Mouse (Mus musculus) heart, embryonic 12.5 days (tissue): ENCODE data around the gene Cdkal1. TPM values are rescaled to one million over a fixed set of nuclear protein-coding genes. Genes with fewer than 3 reads are reported as not detected.
A peak's percentile ranks its signal among the peaks of the same experiment; 100 is the strongest.

Experiments used
- ATAC-seq: fragments of 200-750 bp; cut with Nextera tagmentation; 2 replicates; pipeline ENCODE4 v1.8.0; 2017; ENCODE audit warnings: moderate TSS enrichment, moderate library complexity; ENCODE audit not compliant: insufficient number of reproducible peaks, low FRiP score
- H3K27ac ChIP-seq: fragments of 300-500 bp; sonication (generic); 2 replicates; pipeline ENCODE4 v1.5.1; 2016; ENCODE audit warnings: mild to moderate bottlenecking, moderate library complexity; ENCODE audit not compliant: poor library complexity, severe bottlenecking
- H3K27me3 ChIP-seq: fragments of 300-500 bp; sonication (generic); replicated peaks from 2 replicates; pipeline ENCODE4 v1.6.1; 2016; ENCODE audit warnings: mild to moderate bottlenecking, moderate library complexity
- H3K36me3 ChIP-seq: fragments of 300-500 bp; sonication (generic); 2 replicates; pipeline ENCODE4 v1.6.1; 2016; ENCODE audit warnings: mild to moderate bottlenecking, moderate library complexity
- H3K4me1 ChIP-seq: fragments of 300-500 bp; sonication (generic); replicated peaks from 2 replicates; pipeline ENCODE4 v1.6.1; 2016; ENCODE audit warnings: mild to moderate bottlenecking
- H3K4me2 ChIP-seq: fragments of 300-500 bp; sonication (generic); 2 replicates; pipeline ENCODE4 v1.6.1; 2016; ENCODE audit warnings: mild to moderate bottlenecking, moderate library complexity
- H3K4me3 ChIP-seq: fragments of 300-500 bp; sonication (generic); 2 replicates; pipeline ENCODE4 v1.5.1; 2016; ENCODE audit warnings: mild to moderate bottlenecking
- H3K9ac ChIP-seq: fragments of 300-500 bp; sonication (generic); 2 replicates; pipeline ENCODE4 v1.6.1; 2016; ENCODE audit warnings: mild to moderate bottlenecking, moderate library complexity
- H3K9me3 ChIP-seq: fragments of 300-500 bp; sonication (generic); replicated peaks from 2 replicates; pipeline ENCODE4 v1.6.1; 2016; ENCODE audit warnings: mild to moderate bottlenecking, moderate library complexity
- WGBS: fragments of 180-500 bp; shearing (Covaris S2); methylation state at CpG from one replicate; pipeline ENCODE4 v1.1.7; 2016; 5-methylcytosine and 5-hydroxymethylcytosine counted together
- polyA plus RNA-seq: library from polyadenylated mRNA; unstranded; fragments of >200 nt; fragmentation: Nextera tagmentation; extraction: Ambion mirVana; gene quantifications from 2 replicates; pipeline ENCODE4 v1.2.1, GENCODE M21; 2016

The Cdkal1 gene
- polyA plus RNA-seq, 1 experiment from 2014 or later = 25.9 TPM

- Histone ChIP-seq H3K9ac (no peak overlapping the region), H3K36me3 (0 out of 2 replicates have a peak, but pooled peaks cover 3% of the 10 kb centered on the region), H3K4me2 (no peak overlapping the region), H3K4me1 (peaks cover 24% of the 10 kb centered on the region), H3K27me3 (no peaks in the 10 kb centered on the region), H3K27ac (peak overlapping the region; percentile 30; the same call in 1 of the 2 replicates), H3K9me3 (no peaks in the 10 kb centered on the region), H3K4me3 (no peak overlapping the region)
- 67% methylated on average over 4 of the region's 4 CpGs for WGBS
- no peak for ATAC-seq
Observed at GRCm38 (mm10) chr13:29767587-29767986, 87.9 kb downstream of the Cdkal1 start.

DNA sequence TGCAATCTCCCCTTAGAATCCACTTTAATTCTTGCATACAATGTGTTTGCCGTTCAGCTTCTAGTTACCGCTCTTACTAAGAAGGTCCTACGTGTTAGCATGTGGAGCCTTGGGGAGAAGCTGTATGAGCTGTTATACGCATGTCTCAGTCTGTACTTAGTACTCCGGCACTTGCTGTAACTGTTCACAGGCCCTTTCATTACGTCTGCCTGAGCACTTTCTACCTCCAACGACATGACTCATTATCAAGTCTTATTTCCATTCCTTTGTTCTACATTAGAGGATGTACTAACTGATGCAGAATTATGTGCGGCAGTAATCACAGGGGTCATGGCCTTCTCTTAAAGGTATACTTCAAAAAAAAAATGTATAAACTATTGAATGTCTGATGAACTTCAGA lies 89.1 kb downstream of the Cdkal1 start:
- Histone ChIP-seq H3K4me2 (no peak overlapping the region), H3K4me1 (peaks cover 24% of the 10 kb centered on the region), H3K27me3 (no peaks in the 10 kb centered on the region), H3K4me3 (no peak overlapping the region), H3K9ac (no peak overlapping the region), H3K27ac (no peak overlapping the region), H3K9me3 (no peaks in the 10 kb centered on the region), H3K36me3 (no peaks in the 10 kb centered on the region)
- 71% methylated on average over 8 of the region's 8 CpGs for whole genome bisulfite sequencing
- ATAC-seq = no peak

- no peaks in the 10 kb centered on the region for H3K9me3 ChIP-seq
- no peaks in the 10 kb centered on the region for H3K36me3 ChIP-seq
- no peak for ATAC-seq
- peak overlapping the region; percentile 5; the same call in 1 of the 2 replicates for H3K27ac ChIP-seq
- no peaks in the 10 kb centered on the region for H3K27me3 ChIP-seq
- no peak overlapping the region for H3K9ac ChIP-seq
- H3K4me1 ChIP-seq = peaks cover 30% of the 10 kb centered on the region
- no peak overlapping the region for H3K4me2 ChIP-seq
- no peak overlapping the region for H3K4me3 ChIP-seq
- WGBS = 42% methylated on average over 3 of the region's 3 CpGs
Observed at GRCm38 (mm10) chr13:29765296-29765695, 90.2 kb downstream of the Cdkal1 start.

DNA sequence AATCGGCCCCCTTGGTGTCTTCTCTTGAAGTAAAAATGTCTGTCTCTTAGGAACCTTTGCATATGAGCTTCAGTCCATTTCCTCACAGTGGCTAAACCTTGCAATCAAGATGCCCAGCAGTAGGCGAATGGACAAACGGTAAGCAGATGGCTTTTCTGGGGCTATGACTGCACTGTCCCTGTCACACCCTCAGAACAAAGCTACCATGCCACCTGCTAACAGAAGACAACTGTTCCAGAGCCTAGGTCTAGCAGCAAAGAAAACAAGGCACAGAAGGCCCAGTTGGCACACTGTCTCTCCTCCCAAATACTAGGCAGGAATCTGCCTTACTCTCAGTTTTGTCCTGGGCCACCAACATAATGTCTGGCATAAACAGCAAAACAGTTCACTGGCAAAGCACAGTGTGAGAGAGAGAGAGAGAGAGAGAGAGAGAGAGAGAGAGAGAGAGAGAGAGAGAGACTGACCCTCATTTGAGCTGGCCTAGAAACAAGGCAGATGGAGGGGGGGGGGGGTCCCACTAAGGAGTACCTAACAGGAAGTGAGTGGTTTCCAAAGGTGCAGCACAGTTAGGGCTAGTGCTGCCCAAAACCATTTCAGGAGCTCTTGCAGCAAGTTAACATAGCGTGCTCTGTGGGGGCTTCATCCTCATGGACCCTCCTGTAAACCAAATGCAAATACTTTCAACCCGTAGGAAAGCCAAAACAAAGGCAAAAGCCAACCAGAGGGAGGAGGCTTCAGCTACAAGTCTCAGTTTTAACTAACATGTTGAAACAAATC lies 95.6 kb downstream of the Cdkal1 start:
- no peak overlapping the region for H3K4me2 ChIP-seq
- H3K9ac ChIP-seq = no peak overlapping the region
- no peak overlapping the region for H3K27ac ChIP-seq
- ATAC-seq = no peak
- H3K9me3 ChIP-seq = no peaks in the 10 kb centered on the region
- H3K36me3 ChIP-seq = no peaks in the 10 kb centered on the region
- no peak overlapping the region for H3K4me3 ChIP-seq
- 74% methylated on average over 5 of the region's 5 CpGs for WGBS
- H3K27me3 ChIP-seq = no peaks in the 10 kb centered on the region
- H3K4me1 ChIP-seq = peaks cover 36% of the 10 kb centered on the region

GRCm38 (mm10) chr13:29756052-29756451 lies 99.4 kb downstream of the Cdkal1 start:
- Histone ChIP-seq H3K36me3 (no peaks in the 10 kb centered on the region), H3K27ac (peak overlapping the region; percentile 34; the same call in 1 of the 2 replicates), H3K4me1 (peaks cover 29% of the 10 kb centered on the region), H3K27me3 (no peaks in the 10 kb centered on the region), H3K4me3 (no peak overlapping the region), H3K4me2 (no peak overlapping the region), H3K9me3 (no peaks in the 10 kb centered on the region), H3K9ac (no peak overlapping the region)
- WGBS = 34% methylated on average over 3 of the region's 3 CpGs
- ATAC-seq = no peak

DNA sequence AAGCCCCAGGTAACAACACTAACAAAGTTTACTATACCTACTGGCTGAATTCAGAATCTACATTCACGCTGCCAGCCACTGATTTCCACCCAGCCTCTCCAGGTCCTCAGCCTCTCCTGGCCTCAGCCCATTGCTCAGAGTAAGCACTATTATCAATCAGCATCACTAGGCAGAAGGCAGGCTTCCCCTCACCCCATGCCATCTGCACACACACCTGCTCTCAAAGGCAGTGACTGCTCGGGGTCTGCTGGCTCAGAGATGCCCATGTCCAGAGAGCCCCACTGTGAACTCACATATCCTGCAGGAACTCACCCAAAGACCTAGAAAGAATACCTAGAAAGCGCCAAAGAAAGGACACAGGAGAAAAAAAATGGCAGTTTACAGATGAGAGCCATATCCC lies 102.2 kb downstream of the Cdkal1 start:
- H3K4me2 ChIP-seq = no peak overlapping the region
- 86% methylated on average over 3 of the region's 3 CpGs for WGBS
- ATAC-seq = no peak
- peaks cover 10% of the 10 kb centered on the region; the same call in 1 of the 2 replicates for H3K4me1 ChIP-seq
- no peak overlapping the region for H3K4me3 ChIP-seq
- H3K27me3 ChIP-seq = no peaks in the 10 kb centered on the region
- H3K36me3 ChIP-seq = no peaks in the 10 kb centered on the region
- H3K9ac ChIP-seq = no peak overlapping the region
- no peak overlapping the region for H3K27ac ChIP-seq
- no peaks in the 10 kb centered on the region for H3K9me3 ChIP-seq

DNA sequence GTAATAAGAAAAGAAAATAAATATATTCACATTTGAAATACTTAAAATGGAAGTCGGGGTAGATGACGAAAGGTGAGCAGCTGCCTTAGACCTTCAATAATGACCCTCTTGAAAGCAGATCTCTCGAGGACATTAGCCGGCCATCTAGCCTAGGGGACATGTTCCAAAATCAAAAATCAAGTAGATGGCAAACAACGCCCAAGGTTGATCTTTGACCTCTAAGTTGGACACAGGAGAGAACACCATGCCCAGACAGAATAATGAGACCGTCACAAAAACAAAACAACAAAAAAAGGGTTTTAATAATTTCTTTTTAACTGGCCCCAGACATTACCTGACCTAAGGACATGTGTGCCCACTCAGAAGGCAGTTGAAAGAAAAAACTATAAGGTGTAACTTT lies 103.4 kb downstream of the Cdkal1 start:
- 85% methylated on average over 6 of the region's 6 CpGs for whole genome bisulfite sequencing

GRCm38 (mm10) chr13:29751201-29751600 lies 104.3 kb downstream of the Cdkal1 start:
- Histone ChIP-seq H3K9me3 (no peaks in the 10 kb centered on the region), H3K36me3 (no peaks in the 10 kb centered on the region), H3K4me2 (no peak overlapping the region), H3K27me3 (no peaks in the 10 kb centered on the region), H3K4me1 (peaks cover 8% of the 10 kb centered on the region; the same call in 1 of the 2 replicates), H3K9ac (no peak overlapping the region), H3K4me3 (no peak overlapping the region), H3K27ac (no peak overlapping the region)
- ATAC-seq = no peak
- WGBS = 91% methylated on average over 5 of the region's 5 CpGs

More for the DNA sequence above, 103.4 kb downstream of the Cdkal1 start:
- Histone ChIP-seq H3K4me1 (peaks cover 9% of the 10 kb centered on the region; the same call in 1 of the 2 replicates), H3K36me3 (no peaks in the 10 kb centered on the region), H3K27me3 (no peaks in the 10 kb centered on the region), H3K4me2 (no peak overlapping the region), H3K4me3 (no peak overlapping the region), H3K9ac (no peak overlapping the region), H3K27ac (no peak overlapping the region), H3K9me3 (no peaks in the 10 kb centered on the region)
- ATAC-seq = no peak

- H3K4me3 ChIP-seq = no peak overlapping the region
- no peak for ATAC-seq
- H3K9ac ChIP-seq = no peak overlapping the region
Observed at GRCm38 (mm10) chr13:29747347-29747647, 108.2 kb downstream of the Cdkal1 start.

DNA sequence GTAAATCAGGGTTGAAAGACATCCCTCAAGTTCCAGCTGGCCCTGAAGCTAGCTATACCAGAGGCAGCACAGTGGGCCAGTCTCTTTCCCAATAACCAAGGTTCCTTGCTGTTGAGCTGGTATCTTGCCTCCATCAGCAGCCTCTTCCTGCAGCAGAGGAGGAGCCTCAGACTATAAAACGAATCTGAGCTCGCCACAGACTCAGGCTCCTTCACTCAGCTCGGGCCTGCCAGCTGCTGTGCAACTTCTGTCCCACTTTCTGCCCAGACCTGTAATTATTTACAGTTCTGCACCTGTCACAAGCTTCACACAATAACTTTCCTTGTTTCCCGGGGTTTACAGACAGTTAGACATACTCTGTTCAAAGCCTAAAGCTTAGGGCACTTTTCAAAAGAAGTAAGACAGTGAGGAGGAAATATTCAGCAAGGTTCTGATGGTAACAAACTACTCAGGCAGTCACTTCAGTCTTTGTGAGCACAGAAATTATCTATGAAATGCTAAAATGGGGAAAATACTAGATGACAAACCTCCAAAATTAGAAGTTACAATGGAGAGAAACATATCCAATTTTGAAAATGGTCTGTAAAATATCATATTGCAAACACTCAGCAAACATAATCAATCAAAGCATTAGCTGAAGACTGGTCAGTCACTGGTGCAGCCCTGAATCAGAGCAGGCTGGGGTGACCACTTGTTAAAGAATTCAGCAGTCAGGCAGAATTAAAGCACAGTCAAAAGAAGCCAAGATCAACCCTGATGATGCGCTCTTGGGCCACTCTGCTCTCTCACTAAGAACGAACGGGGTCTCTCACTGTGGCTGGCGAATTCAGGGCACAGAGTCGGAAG lies 108.8 kb downstream of the Cdkal1 start:
- no peak overlapping the region for H3K4me2 ChIP-seq
- H3K27ac ChIP-seq = no peak overlapping the region
- H3K27me3 ChIP-seq = no peaks in the 10 kb centered on the region
- H3K4me3 ChIP-seq = no peak overlapping the region
- no peak for ATAC-seq
- no peaks in the 10 kb centered on the region for H3K36me3 ChIP-seq
- H3K9ac ChIP-seq = no peak overlapping the region
- peaks cover 21% of the 10 kb centered on the region for H3K4me1 ChIP-seq
- no peaks in the 10 kb centered on the region for H3K9me3 ChIP-seq
- 71% methylated on average over 9 of the region's 9 CpGs for WGBS

More at GRCm38 (mm10) chr13:29747347-29747647, 108.2 kb downstream of the Cdkal1 start:
- no peak overlapping the region for H3K27ac ChIP-seq
- H3K4me1 ChIP-seq = peaks cover 21% of the 10 kb centered on the region
- no peaks in the 10 kb centered on the region for H3K27me3 ChIP-seq
- no peak overlapping the region for H3K4me2 ChIP-seq
- H3K36me3 ChIP-seq = no peaks in the 10 kb centered on the region
- 81% methylated on average over 3 of the region's 3 CpGs for WGBS
- no peaks in the 10 kb centered on the region for H3K9me3 ChIP-seq

DNA sequence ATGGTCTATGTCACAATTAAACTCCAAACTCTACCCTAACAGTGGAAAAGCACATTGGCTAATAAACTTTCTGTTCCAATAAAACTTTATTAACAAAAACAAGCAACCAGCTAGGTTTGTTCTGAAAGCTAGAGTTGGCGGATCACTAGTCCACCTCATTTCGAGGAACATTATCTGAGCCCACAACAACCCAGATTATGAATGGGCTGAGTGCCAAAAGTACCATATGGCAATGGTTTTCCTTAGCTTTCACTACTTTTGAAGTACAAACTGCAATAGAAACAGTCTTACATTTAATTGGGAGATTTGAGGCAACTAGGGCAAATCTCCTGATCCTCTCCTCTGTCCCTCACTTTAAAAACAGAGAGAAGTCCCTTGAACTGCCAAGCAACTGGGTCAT lies 110.4 kb downstream of the Cdkal1 start:
- Histone ChIP-seq H3K4me3 (no peak overlapping the region), H3K9ac (no peak overlapping the region), H3K4me1 (peaks cover 21% of the 10 kb centered on the region), H3K27ac (peak overlapping the region; percentile 39; the same call in 1 of the 2 replicates), H3K4me2 (no peak overlapping the region), H3K27me3 (no peaks in the 10 kb centered on the region), H3K9me3 (no peaks in the 10 kb centered on the region), H3K36me3 (no peaks in the 10 kb centered on the region)
- 56% methylated on average over 2 of the region's 2 CpGs for WGBS
- ATAC-seq = no peak
